Mouse (Mus musculus) forebrain, embryonic 16.5 days (tissue): ENCODE results near the gene Extl1. TPM values are rescaled to one million over a fixed set of nuclear protein-coding genes. Genes with fewer than 3 reads are reported as not detected.

Source experiments
- ATAC-seq: fragments of 200-750 bp; cut with Nextera tagmentation; 2 replicates; pipeline ENCODE4 v1.8.0; 2017; ENCODE audit warnings: mild to moderate bottlenecking, moderate library complexity
- H3K27ac ChIP-seq: fragments of 300-500 bp; sonication (generic); 2 replicates; pipeline ENCODE4 v1.5.1; 2014; ENCODE audit warnings: low read length, control low read depth
- H3K27me3 ChIP-seq: fragments of 300-500 bp; sonication (generic); replicated peaks from 2 replicates; pipeline ENCODE4 v1.6.1; 2014; ENCODE audit warnings: low read length; ENCODE audit not compliant: control insufficient read depth, insufficient read depth
- H3K36me3 ChIP-seq: fragments of 300-500 bp; sonication (generic); 2 replicates; pipeline ENCODE4 v1.6.1; 2014; ENCODE audit not compliant: control insufficient read depth, insufficient read depth
- H3K4me1 ChIP-seq: fragments of 300-500 bp; sonication (generic); replicated peaks from 2 replicates; pipeline ENCODE4 v1.6.1; 2014; ENCODE audit warnings: low read length; ENCODE audit not compliant: control insufficient read depth, insufficient read depth
- H3K4me2 ChIP-seq: fragments of 300-500 bp; sonication (generic); 2 replicates; pipeline ENCODE4 v1.6.1; 2014; ENCODE audit warnings: mild to moderate bottlenecking, low read length, control low read depth
- H3K4me3 ChIP-seq: fragments of 300-500 bp; sonication (generic); replicated peaks from 2 replicates; pipeline ENCODE4 v1.5.1; 2014; ENCODE audit warnings: mild to moderate bottlenecking, low read length, control low read depth
- H3K9ac ChIP-seq: fragments of 300-500 bp; sonication (generic); replicated peaks from 2 replicates; pipeline ENCODE4 v1.6.1; 2014; ENCODE audit warnings: low read depth, low read length, control low read depth
- H3K9me3 ChIP-seq: fragments of 300-500 bp; sonication (generic); 2 replicates; pipeline ENCODE4 v1.6.1; 2016; ENCODE audit warnings: low read length; ENCODE audit not compliant: control insufficient read depth
- WGBS: fragments of 180-500 bp; shearing (Covaris S2); extraction: QIAGEN DNeasy Blood & Tissue Kit; methylation state at CpG from one replicate; pipeline ENCODE4 v1.1.7; 2014; 5-methylcytosine and 5-hydroxymethylcytosine counted together
- polyA plus RNA-seq: library from polyadenylated mRNA; unstranded; fragments of >200 nt; fragmentation: Nextera tagmentation; extraction: Ambion mirVana; gene quantifications from 2 replicates; pipeline ENCODE4 v1.2.1, GENCODE M21; 2015

The Extl1 gene
- polyA plus RNA-seq, 1 experiment from 2014 or later = 0.56 TPM

DNA sequence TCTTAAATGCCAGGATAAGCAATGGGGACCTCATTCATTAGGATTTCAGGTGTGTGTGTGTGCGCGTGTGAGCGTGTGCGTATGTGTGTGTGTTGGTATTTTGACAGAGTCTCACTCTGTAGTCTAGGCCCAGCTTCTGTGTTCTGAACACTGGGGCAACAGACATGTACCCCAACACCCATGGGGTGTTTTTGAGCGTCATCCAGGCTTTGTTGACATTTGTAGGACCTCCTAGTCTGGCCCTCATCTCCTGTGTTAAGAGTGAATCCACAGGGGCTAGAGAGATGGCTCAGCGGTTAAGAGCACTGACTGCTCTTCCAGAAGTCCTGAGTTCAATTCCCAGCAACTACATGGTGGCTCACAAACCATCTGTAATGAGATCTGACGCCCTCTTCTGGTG is 11.5 kb upstream of the Extl1 start:
- no peak overlapping the region for H3K4me3 ChIP-seq
- WGBS = 95% methylated on average over 7 of the region's 7 CpGs
- H3K36me3 ChIP-seq = no peaks in the 10 kb centered on the region
- H3K9ac ChIP-seq = no peak overlapping the region
- no peak overlapping the region for H3K27ac ChIP-seq
- peaks cover 25% of the 10 kb centered on the region for H3K4me1 ChIP-seq
- no peak overlapping the region for H3K4me2 ChIP-seq
- H3K9me3 ChIP-seq = no peaks in the 10 kb centered on the region
- no peak for ATAC-seq
- no peaks in the 10 kb centered on the region for H3K27me3 ChIP-seq

DNA sequence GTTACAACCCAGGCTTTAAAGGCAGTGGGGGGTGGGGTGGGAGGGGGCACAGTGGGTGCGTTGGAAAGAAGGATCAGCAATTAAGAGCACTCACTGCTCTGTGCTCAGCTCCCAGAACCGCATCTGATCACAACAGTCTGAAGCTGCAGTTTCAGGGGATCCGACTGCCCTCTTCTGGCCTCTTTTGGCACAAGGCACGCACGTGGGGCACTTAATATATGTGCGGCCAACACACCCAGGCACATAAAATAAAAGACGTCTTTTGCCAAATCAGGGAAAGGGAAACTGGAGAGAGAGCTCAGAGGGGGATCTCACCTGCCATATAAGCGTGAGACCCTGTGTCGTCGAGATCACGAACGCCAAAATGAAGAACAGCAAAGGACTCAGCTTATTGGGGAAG is 9.4 kb upstream of the Extl1 start:
- Histone ChIP-seq H3K4me1 (peaks cover 18% of the 10 kb centered on the region), H3K9me3 (no peaks in the 10 kb centered on the region), H3K27me3 (no peaks in the 10 kb centered on the region), H3K9ac (no peak overlapping the region), H3K36me3 (no peaks in the 10 kb centered on the region), H3K4me2 (no peak overlapping the region), H3K27ac (no peak overlapping the region), H3K4me3 (no peak overlapping the region)
- WGBS = 18% methylated on average over 12 of the region's 12 CpGs
- ATAC-seq = no peak

DNA sequence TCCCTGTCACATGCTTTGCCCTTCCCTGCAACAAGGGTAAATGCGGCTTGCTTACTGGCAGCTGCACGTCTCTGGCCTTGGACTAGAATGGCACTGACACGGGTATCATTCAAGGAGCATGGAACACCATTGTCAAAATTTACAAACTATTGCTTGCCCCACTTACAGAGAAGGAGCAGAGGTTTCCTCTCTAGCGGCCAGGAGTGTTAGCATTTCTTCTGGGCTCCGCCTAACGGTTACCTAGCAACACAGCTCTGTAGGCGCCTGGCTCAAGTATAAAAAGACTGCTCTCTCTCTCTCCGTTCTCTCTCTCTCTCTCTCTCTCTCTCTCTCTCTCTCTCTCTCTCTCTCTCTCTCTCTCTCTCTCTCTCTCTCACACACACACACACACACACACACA is 8.9 kb upstream of the Extl1 start:
- Histone ChIP-seq H3K4me3 (no peak overlapping the region), H3K9me3 (no peaks in the 10 kb centered on the region), H3K36me3 (no peaks in the 10 kb centered on the region), H3K27ac (no peak overlapping the region), H3K4me1 (peaks cover 15% of the 10 kb centered on the region), H3K4me2 (no peak overlapping the region), H3K27me3 (no peaks in the 10 kb centered on the region), H3K9ac (no peak overlapping the region)
- WGBS = 11% methylated on average over 8 of the region's 8 CpGs
- no peak for ATAC-seq

DNA sequence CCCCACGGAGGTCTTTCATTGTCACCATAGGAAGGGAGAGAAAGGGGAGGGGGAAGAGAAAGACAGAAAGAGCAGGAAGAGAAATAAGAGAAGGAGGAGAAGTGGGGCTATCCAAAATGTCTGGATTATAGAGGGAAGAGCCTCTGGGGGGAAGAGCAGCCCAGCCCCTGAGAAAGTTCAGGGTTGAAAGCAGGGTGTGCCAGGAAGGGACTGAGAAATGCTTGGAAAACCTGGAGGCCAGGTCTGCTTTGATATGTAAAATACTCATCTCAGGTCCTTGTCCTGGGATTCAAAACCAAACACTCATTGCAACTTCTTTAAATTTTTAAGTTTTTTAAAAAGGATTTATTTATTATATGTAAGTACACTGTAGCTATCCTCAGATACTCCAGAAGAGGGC is 8.0 kb upstream of the Extl1 start:
- H3K9me3 ChIP-seq = no peaks in the 10 kb centered on the region
- H3K27me3 ChIP-seq = no peaks in the 10 kb centered on the region
- H3K9ac ChIP-seq = no peak overlapping the region
- 86% methylated on average over 1 of the region's 1 CpGs for WGBS
- H3K4me2 ChIP-seq = no peak overlapping the region
- no peak for ATAC-seq
- no peak overlapping the region for H3K4me3 ChIP-seq
- H3K36me3 ChIP-seq = no peaks in the 10 kb centered on the region
- peaks cover 9% of the 10 kb centered on the region; the same call in 1 of the 2 replicates for H3K4me1 ChIP-seq
- H3K27ac ChIP-seq = no peak overlapping the region

DNA sequence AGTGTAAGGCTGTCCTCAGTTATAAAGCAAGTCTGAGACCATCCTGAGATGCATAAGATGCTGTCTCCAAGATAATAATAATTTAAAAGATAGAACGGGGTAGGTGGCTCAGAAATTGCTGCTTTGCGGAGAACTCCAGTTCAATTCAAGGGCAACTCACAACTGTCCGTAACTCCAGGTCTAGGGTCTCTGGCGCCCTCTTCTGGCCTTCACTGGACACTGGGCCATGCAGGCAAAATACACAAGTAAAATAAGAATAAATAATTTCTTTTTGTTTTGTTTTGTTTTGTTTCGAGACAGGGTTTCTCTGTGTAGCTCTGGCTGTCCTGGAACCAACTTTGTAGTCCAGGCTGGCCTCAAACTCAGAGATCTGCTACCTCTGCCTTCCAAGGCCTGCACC is 4.7 kb upstream of the Extl1 start:
- Histone ChIP-seq H3K4me1 (0 out of 2 replicates have a peak, but pooled peaks cover 3% of the 10 kb centered on the region), H3K9ac (no peak overlapping the region), H3K27me3 (no peaks in the 10 kb centered on the region), H3K27ac (no peak overlapping the region), H3K4me3 (no peak overlapping the region), H3K36me3 (no peaks in the 10 kb centered on the region), H3K9me3 (no peaks in the 10 kb centered on the region), H3K4me2 (no peak overlapping the region)
- ATAC-seq = no peak
- WGBS = 10% methylated on average over 5 of the region's 5 CpGs

DNA sequence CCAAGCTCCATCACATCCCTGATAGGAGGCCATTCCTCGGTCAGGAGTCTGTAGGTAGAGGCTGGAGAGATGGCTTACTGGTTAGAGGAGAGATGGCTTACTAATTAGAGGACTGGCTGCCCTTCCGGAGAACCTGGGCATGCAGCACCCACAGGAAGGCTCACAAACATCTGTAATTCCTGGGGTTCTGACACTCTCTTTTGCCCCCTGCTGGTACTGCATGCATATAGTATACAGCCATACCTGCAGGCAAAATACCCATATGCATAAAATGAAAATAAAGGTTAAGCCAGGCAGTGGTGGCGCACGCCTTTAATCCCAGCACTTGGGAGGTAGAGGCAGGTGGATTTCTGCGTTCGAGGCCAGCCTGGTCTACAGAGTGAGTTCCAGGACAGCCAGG is 3.6 kb upstream of the Extl1 start:
- Histone ChIP-seq H3K4me1 (no peaks in the 10 kb centered on the region), H3K27ac (no peak overlapping the region), H3K27me3 (no peaks in the 10 kb centered on the region), H3K9me3 (no peaks in the 10 kb centered on the region), H3K4me2 (no peak overlapping the region), H3K36me3 (no peaks in the 10 kb centered on the region), H3K9ac (no peak overlapping the region), H3K4me3 (no peak overlapping the region)
- 71% methylated on average over 6 of the region's 6 CpGs for WGBS
- no peak for ATAC-seq

DNA sequence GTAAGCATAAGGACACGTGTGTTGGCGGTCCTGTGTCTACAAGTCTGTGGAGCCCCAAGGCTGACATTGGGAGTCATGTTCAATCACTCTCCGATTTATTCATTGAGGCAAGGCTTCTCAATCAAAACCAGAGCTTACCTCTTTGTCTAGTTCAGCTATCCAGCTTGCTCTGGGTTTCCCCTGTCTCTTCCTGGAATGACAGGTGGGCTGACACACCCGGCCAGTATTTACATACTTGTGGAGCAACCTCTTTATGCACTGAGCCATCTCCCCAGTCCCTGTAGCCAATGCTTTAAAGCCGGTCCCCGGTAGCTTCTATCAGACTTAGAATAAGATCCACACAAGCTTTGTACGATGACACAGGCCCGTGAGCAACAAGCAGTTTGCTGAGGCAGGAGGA is 4.1 kb downstream of the Extl1 start:
- no peak for ATAC-seq
- no peaks in the 10 kb centered on the region for H3K9me3 ChIP-seq
- no peaks in the 10 kb centered on the region; the same call in 1 of the 2 replicates for H3K4me1 ChIP-seq

DNA sequence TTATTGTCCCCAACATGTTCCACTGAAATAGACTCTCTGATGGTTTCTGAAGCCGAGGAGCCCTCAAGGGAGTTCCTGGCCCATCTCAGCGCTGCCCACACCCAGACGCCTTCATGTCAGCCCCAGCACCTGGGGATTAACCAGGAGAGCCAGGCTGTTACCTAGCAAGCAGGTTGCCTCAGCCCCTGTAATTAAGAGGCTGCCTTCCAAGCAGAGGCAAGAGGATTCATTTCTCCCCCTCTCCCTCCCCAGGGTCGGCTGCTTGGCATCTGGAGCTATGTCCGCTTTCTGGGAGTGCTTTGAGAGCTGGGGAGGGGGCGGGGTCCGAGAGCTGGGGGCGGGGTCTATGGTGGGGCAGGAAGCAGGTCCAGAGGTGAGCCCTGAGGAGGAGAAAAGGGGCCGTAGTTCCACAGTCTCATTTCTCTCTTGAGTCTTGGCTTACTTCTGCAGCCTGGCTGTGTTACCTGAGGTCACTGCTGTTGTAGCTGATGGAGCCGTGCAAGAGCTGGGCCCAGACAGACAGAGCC is 5.5 kb downstream of the Extl1 start:
- no peak overlapping the region for H3K27ac ChIP-seq
- no peak overlapping the region for H3K4me3 ChIP-seq
- 46% methylated on average over 9 of the region's 10 CpGs for WGBS
- ATAC-seq = no peak
- H3K9me3 ChIP-seq = no peaks in the 10 kb centered on the region
- H3K4me1 ChIP-seq = no peaks in the 10 kb centered on the region; the same call in 1 of the 2 replicates
- no peak overlapping the region for H3K9ac ChIP-seq
- no peak overlapping the region for H3K4me2 ChIP-seq
- no peaks in the 10 kb centered on the region for H3K27me3 ChIP-seq
- no peaks in the 10 kb centered on the region for H3K36me3 ChIP-seq

More for the DNA sequence above, 4.1 kb downstream of the Extl1 start:
- Histone ChIP-seq H3K9ac (no peak overlapping the region), H3K4me3 (no peak overlapping the region), H3K27ac (no peak overlapping the region), H3K4me2 (no peak overlapping the region), H3K36me3 (no peaks in the 10 kb centered on the region), H3K27me3 (no peaks in the 10 kb centered on the region)
- WGBS = 88% methylated on average over 8 of the region's 8 CpGs

DNA sequence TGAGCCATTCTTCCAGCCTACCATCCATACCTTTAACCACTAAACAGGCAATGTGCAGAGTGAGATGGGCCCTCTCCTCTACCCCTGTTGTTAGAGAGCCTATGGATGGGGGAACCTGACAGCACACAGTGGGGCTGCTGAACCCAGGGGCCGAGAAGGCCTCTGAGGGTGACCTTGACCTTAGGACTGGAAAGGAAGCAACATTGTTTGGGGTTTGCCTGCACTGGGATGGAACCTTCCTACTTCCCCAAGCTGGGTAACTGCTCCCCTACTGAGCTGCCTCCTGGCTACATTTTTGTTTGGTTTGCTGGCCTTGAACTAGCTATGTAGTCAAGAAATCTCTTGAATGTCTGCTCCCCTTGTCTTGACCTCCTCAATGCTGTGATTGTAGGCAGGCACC is 9.3 kb downstream of the Extl1 start:
- H3K9ac ChIP-seq = no peak overlapping the region
- no peak overlapping the region for H3K4me3 ChIP-seq
- peaks cover 18% of the 10 kb centered on the region for H3K4me1 ChIP-seq
- H3K4me2 ChIP-seq = no peak overlapping the region
- no peak overlapping the region for H3K27ac ChIP-seq
- ATAC-seq = no peak
- no peaks in the 10 kb centered on the region for H3K36me3 ChIP-seq
- H3K27me3 ChIP-seq = peaks cover 29% of the 10 kb centered on the region
- WGBS = 60% methylated on average over 1 of the region's 1 CpGs
- no peaks in the 10 kb centered on the region for H3K9me3 ChIP-seq

DNA sequence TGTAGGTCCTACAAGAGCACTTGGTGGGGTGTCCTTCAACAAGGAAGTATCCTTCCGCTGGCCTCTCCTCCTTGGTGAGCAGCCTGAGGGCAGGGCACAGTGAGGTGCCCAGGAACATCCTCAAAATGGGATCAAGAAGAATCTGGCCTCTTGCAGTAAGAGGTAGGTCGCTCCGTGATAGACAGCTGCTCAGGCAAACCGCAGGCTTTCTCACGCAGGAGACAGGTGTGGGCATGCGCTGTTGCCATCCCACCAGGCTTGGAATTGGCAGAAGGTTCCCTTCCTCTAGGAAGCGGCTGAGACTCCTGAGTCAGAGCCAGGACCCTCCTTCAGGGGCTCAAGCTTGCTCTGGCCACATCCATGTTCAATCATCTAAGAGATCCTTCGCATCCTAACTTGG is 10.4 kb downstream of the Extl1 start:
- Histone ChIP-seq H3K27ac (no peak overlapping the region), H3K36me3 (no peaks in the 10 kb centered on the region), H3K4me3 (no peak overlapping the region), H3K4me1 (peaks cover 18% of the 10 kb centered on the region), H3K9ac (no peak overlapping the region), H3K9me3 (no peaks in the 10 kb centered on the region), H3K27me3 (peaks cover 31% of the 10 kb centered on the region), H3K4me2 (no peak overlapping the region)
- WGBS = 78% methylated on average over 8 of the region's 8 CpGs
- no peak for ATAC-seq
